Comparison of ENCODE assay signal across 13 mouse cellular contexts in genomic region chr9:61829736-61830135, GRCm38 (mm10).
DNase-seq lines count a peak whose midpoint lies in the region; ATAC-seq and TF ChIP-seq lines count a peak whose summit lies in the region.
"Had no signal": no experiment of that assay in that cellular context is flagged by ENCODE, and none has a peak within 500 bp of the region (broad histone marks: within the 10 kb centered on the region; RNA-seq: fewer than 3 reads in every experiment).

No protein-coding gene starts in this region.

- peaks cover 27% of the 10 kb centered on the region for H3K27me3 ChIP-seq in neural tube, embryonic 13.5 days
- H3K27me3 ChIP-seq in CH12.LX (replicated peaks) = no peaks in the 10 kb centered on the region
- H3K27me3 ChIP-seq: hindbrain, embryonic 15.5 days; midbrain, embryonic 15.5 days; Patski had no signal

- no peaks in the 10 kb centered on the region for H3K79me2 ChIP-seq in CH12.LX (replicated peaks; ENCODE audit: control insufficient read depth, extremely low read depth, insufficient read depth, poor library complexity, severe bottlenecking)

- 82% methylated on average over 8 of the region's 8 CpGs for WGBS in neural tube, embryonic 13.5 days

- H3K4me3 ChIP-seq in neural tube, embryonic 13.5 days = no peak overlapping the region
- H3K4me3 ChIP-seq in CH12.LX (replicated peaks in 1 of 3; ENCODE audit: low read depth in 2 of 3, low read length in 2 of 3, poor library complexity in 1 of 3) = no peak overlapping the region
- H3K4me3 ChIP-seq: heart, embryonic 13.5 days; hindbrain, embryonic 15.5 days; liver, embryonic 13.5 days; lung, embryonic 15.5 days; midbrain, embryonic 15.5 days had no signal

- TF ChIP-seq CTCF in CH12.LX (conservative IDR thresholded peaks at IDR 0.05 in 1 of 2, IDR thresholded peaks at IDR 0.05 in 1 of 2; ENCODE audit: low read depth in 2 of 2, low read length in 2 of 2) = no peak

- TF ChIP-seq RAD21 in CH12.LX (IDR thresholded peaks at IDR 0.05; ENCODE audit: low read depth, low read length) = no peak

- in situ Hi-C loops in CH12.LX (cut with MboI; ENCODE audit: low pct_ligation_motif_present, low pct_unique_long_range_greater_than_20kb, low sequenced_read_pairs) = loop anchor here (10.0 to 25.0 kb wide), 2 partner anchors 125 to 467 kb away; partner anchors contain the start of gene Tle3

- H3K4me1 ChIP-seq in neural tube, embryonic 13.5 days (replicated peaks) = 0 out of 2 replicates have a peak, but pooled peaks cover 11% of the 10 kb centered on the region
- peaks cover 24 to 61% of the 10 kb centered on the region in 2 experiments for H3K4me1 ChIP-seq in CH12.LX (ENCODE audit: control insufficient read depth in 1 of 2, insufficient read depth in 2 of 2)
- H3K4me1 ChIP-seq: heart, embryonic 13.5 days; hindbrain, embryonic 15.5 days; midbrain, embryonic 15.5 days had no signal

- no peak for DNase-seq in neural tube, embryonic 10.5 days (ENCODE audit: extremely low spot score, low spot score)
- peak; percentile 17 for DNase-seq in CH12.LX (ENCODE audit: extremely low read depth)
- peak; percentile 55 to 67 for DNase-seq in frontal cortex, postnatal 36 days (ENCODE audit: low spot score in 2 of 2)
- peak; percentile 28 for DNase-seq in right cerebral cortex, postnatal 14 days
- no peak for DNase-seq in kidney, postnatal 25 days
- no peak for DNase-seq in spleen, adult 12 weeks (ENCODE audit: low spot score)
- DNase-seq: liver, embryonic 13.5 days had no signal

- ATAC-seq in neural tube, embryonic 13.5 days (ENCODE audit: low read depth) = peak; percentile 19; the same call in 1 of the 2 replicates
- ATAC-seq: Patski had no signal

- no peaks in the 10 kb centered on the region for H3K9me3 ChIP-seq in neural tube, embryonic 13.5 days
- no peaks in the 10 kb centered on the region for H3K9me3 ChIP-seq in CH12.LX (replicated peaks; ENCODE audit: low read length)
- H3K9me3 ChIP-seq: heart, embryonic 13.5 days; hindbrain, embryonic 15.5 days; liver, embryonic 13.5 days; lung, embryonic 15.5 days; midbrain, embryonic 15.5 days had no signal

- no peak overlapping the region for H3K27ac ChIP-seq in neural tube, embryonic 13.5 days (replicated peaks)
- H3K27ac ChIP-seq in CH12.LX (ENCODE audit: insufficient read depth, low read depth) = no peak overlapping the region
- H3K27ac ChIP-seq: heart, embryonic 13.5 days; hindbrain, embryonic 15.5 days; liver, embryonic 13.5 days; lung, embryonic 15.5 days; midbrain, embryonic 15.5 days had no signal

- H3K36me3 ChIP-seq in neural tube, embryonic 13.5 days = no peaks in the 10 kb centered on the region
- no peaks in the 10 kb centered on the region for H3K36me3 ChIP-seq in CH12.LX (replicated peaks in 1 of 2; ENCODE audit: control insufficient read depth in 1 of 2, insufficient read depth in 1 of 2, low read length in 1 of 2)
- H3K36me3 ChIP-seq: heart, embryonic 13.5 days; hindbrain, embryonic 15.5 days; liver, embryonic 13.5 days; lung, embryonic 15.5 days; midbrain, embryonic 15.5 days had no signal

- dilution Hi-C loops in CH12.LX (cut with MboI; ENCODE audit: extremely low pct_ligation_motif_present, extremely low pct_unique_long_range_greater_than_20kb, low sequenced_read_pairs) = no loop called here

- H3K4me2 ChIP-seq in neural tube, embryonic 13.5 days = no peak overlapping the region
- no peak overlapping the region for H3K4me2 ChIP-seq in CH12.LX (ENCODE audit: insufficient read depth, low read depth, poor library complexity, severe bottlenecking)
- H3K4me2 ChIP-seq: heart, embryonic 13.5 days; hindbrain, embryonic 15.5 days; liver, embryonic 13.5 days; lung, embryonic 15.5 days; midbrain, embryonic 15.5 days had no signal

- H3K9ac ChIP-seq in neural tube, embryonic 13.5 days = no peak overlapping the region
- no peak overlapping the region for H3K9ac ChIP-seq in CH12.LX (ENCODE audit: insufficient read depth, low read depth)
- H3K9ac ChIP-seq: heart, embryonic 13.5 days; hindbrain, embryonic 15.5 days; liver, embryonic 13.5 days; lung, embryonic 15.5 days; midbrain, embryonic 15.5 days had no signal

- peak; percentile 5; the same call in 1 of the 2 replicates for TF ChIP-seq EP300 in CH12.LX (IDR thresholded peaks at IDR 0.05; ENCODE audit: low read length)

- TF ChIP-seq POLR2A in CH12.LX (IDR thresholded peaks at IDR 0.05; ENCODE audit: low read depth, low read length) = no peak

TF ChIP-seq in CH12.LX, 34 proteins besides CTCF, POLR2A, EP300 and RAD21:
- no peak for TF ChIP-seq GABPA (IDR thresholded peaks at IDR 0.05; ENCODE audit: insufficient replicate concordance, low read depth, low read length)
- TF ChIP-seq USF2 (conservative IDR thresholded peaks at IDR 0.05; ENCODE audit: low read depth, low read length) = no peak
- TF ChIP-seq SIN3A (IDR thresholded peaks at IDR 0.05; ENCODE audit: low read length) = no peak
- no peak for TF ChIP-seq MEF2A (IDR thresholded peaks at IDR 0.05; ENCODE audit: borderline replicate concordance, low read depth, low read length)
- no peak for TF ChIP-seq BHLHE40 (IDR thresholded peaks at IDR 0.05; ENCODE audit: low read depth, low read length)
- TF ChIP-seq PAX5 (IDR thresholded peaks at IDR 0.05; ENCODE audit: low read length) = no peak
- no peak for TF ChIP-seq ELF1 (IDR thresholded peaks at IDR 0.05; ENCODE audit: low read depth, low read length)
- TF ChIP-seq E2F4 (IDR thresholded peaks at IDR 0.05; ENCODE audit: insufficient replicate concordance, low read depth, low read length) = no peak
- TF ChIP-seq MYC (IDR thresholded peaks at IDR 0.05; ENCODE audit: low read depth, low read length) = no peak
- TF ChIP-seq MAX (IDR thresholded peaks at IDR 0.05; ENCODE audit: low read length) = no peak
- TF ChIP-seq CHD2 (IDR thresholded peaks at IDR 0.05; ENCODE audit: low read length) = no peak
- TF ChIP-seq ZKSCAN1 (IDR thresholded peaks at IDR 0.05; ENCODE audit: borderline replicate concordance, low read depth, low read length) = no peak
- TF ChIP-seq MAZ (IDR thresholded peaks at IDR 0.05; ENCODE audit: low read depth, low read length) = no peak
- no peak for TF ChIP-seq USF1 (IDR thresholded peaks at IDR 0.05; ENCODE audit: low read depth, low read length)
- no peak for TF ChIP-seq JUND (conservative IDR thresholded peaks at IDR 0.05; ENCODE audit: low read depth, low read length)
- TF ChIP-seq ZMIZ1 (IDR thresholded peaks at IDR 0.05; ENCODE audit: low read depth, low read length) = no peak
- TF ChIP-seq HCFC1 (IDR thresholded peaks at IDR 0.05; ENCODE audit: low read depth, low read length) = no peak
- no peak for TF ChIP-seq UBTF (IDR thresholded peaks at IDR 0.05; ENCODE audit: low read depth, low read length)
- TF ChIP-seq TBP (conservative IDR thresholded peaks at IDR 0.05; ENCODE audit: low read depth, low read length) = no peak
- TF ChIP-seq POLR2AphosphoS2 (IDR thresholded peaks at IDR 0.05; ENCODE audit: low read depth, low read length) = no peak
TF ChIP-seq in CH12.LX: peak in this region for 0.

Comparison
In these comparisons a context has a peak if more than half of its experiments do, and no peak if none do; other contexts are left out.
1. DNase-seq: peak in CH12.LX (single experiment), frontal cortex, postnatal 36 days (2 of 2) and right cerebral cortex, postnatal 14 days (single experiment); none in neural tube, embryonic 10.5 days (single experiment), kidney, postnatal 25 days (0 of 2) and spleen, adult 12 weeks (single experiment).